Mouse (Mus musculus) forebrain, embryonic 14.5 days (tissue): ENCODE measurements at regions not wholly inside any gene's neighbourhood (a gene's known extent, or its start where the extent isn't known, plus 50 kb on each side); places are given as distances from the start of the nearest gene placed in this dataset.

Experiments
- ATAC-seq: fragments of 200-750 bp; cut with Nextera tagmentation; 2 replicates; pipeline ENCODE4 v1.8.0; 2017; ENCODE audit warnings: mild to moderate bottlenecking, moderate library complexity
- DNase-seq: peaks from one replicate; pipeline ENCODE4 v3.0.0-alpha.2; 2015; ENCODE audit warnings: low spot score
- H3K27ac ChIP-seq: fragments of 300-500 bp; sonication (generic); 2 replicates; pipeline ENCODE4 v1.5.1; 2014; ENCODE audit warnings: low read depth, mild to moderate bottlenecking, control low read depth, low read length, moderate library complexity
- H3K27me3 ChIP-seq: fragments of 300-500 bp; sonication (generic); replicated peaks from 2 replicates; pipeline ENCODE4 v1.6.1; 2014; ENCODE audit warnings: low read length, control low read depth, mixed read lengths; ENCODE audit not compliant: control insufficient read depth, insufficient read depth
- H3K36me3 ChIP-seq: fragments of 300-500 bp; sonication (generic); 2 replicates; pipeline ENCODE4 v1.6.1; 2014; ENCODE audit warnings: low read length, control low read depth; ENCODE audit not compliant: control insufficient read depth, insufficient read depth
- H3K4me1 ChIP-seq: fragments of 300-500 bp; sonication (generic); 2 replicates; pipeline ENCODE4 v1.6.1; 2014; ENCODE audit warnings: antibody characterized with exemption, low read length, control low read depth; ENCODE audit not compliant: control insufficient read depth, insufficient read depth
- H3K4me2 ChIP-seq: fragments of 300-500 bp; sonication (generic); 2 replicates; pipeline ENCODE4 v1.6.1; 2014; ENCODE audit warnings: mild to moderate bottlenecking, control low read depth, low read length
- H3K4me3 ChIP-seq: fragments of 300-500 bp; sonication (generic); 2 replicates; pipeline ENCODE4 v1.5.1; 2014; ENCODE audit warnings: low read depth, low read length, control low read depth
- H3K9ac ChIP-seq: fragments of 300-500 bp; sonication (generic); 2 replicates; pipeline ENCODE4 v1.6.1; 2014; ENCODE audit warnings: mild to moderate bottlenecking, low read length, control low read depth, moderate library complexity
- H3K9me3 ChIP-seq: fragments of 300-500 bp; sonication (generic); replicated peaks from 2 replicates; pipeline ENCODE4 v1.6.1; 2016; ENCODE audit warnings: low read length, control low read depth, mixed read lengths; ENCODE audit not compliant: control insufficient read depth
- WGBS: fragments of 180-500 bp; shearing (Covaris S2); extraction: QIAGEN DNeasy Blood & Tissue Kit; methylation state at CpG from one replicate; pipeline ENCODE4 v1.1.7; 2014; 5-methylcytosine and 5-hydroxymethylcytosine counted together

GRCm38 (mm10) chr11:42754481-42755272 lies 280.9 kb upstream of the Gm9972 start:
- Histone ChIP-seq H3K9me3 (no peaks in the 10 kb centered on the region), H3K4me2 (no peak overlapping the region), H3K4me3 (no peak overlapping the region), H3K9ac (no peak overlapping the region), H3K4me1 (no peaks in the 10 kb centered on the region), H3K36me3 (no peaks in the 10 kb centered on the region), H3K27ac (no peak overlapping the region), H3K27me3 (no peaks in the 10 kb centered on the region)
- ATAC-seq, result no peak
- WGBS, result 56% methylated on average over 6 of the region's 6 CpGs
- peak; percentile 8 for DNase-seq

GRCm38 (mm10) chr11:42755415-42755814 lies 280.1 kb upstream of the Gm9972 start:
- Histone ChIP-seq H3K27ac (no peak overlapping the region), H3K27me3 (no peaks in the 10 kb centered on the region), H3K9me3 (no peaks in the 10 kb centered on the region), H3K4me2 (no peak overlapping the region), H3K36me3 (no peaks in the 10 kb centered on the region), H3K4me3 (no peak overlapping the region), H3K9ac (no peak overlapping the region), H3K4me1 (no peaks in the 10 kb centered on the region)
- DNase-seq (no peak), ATAC-seq (no peak)
- 51% methylated on average over 4 of the region's 4 CpGs for WGBS

- H3K4me3 ChIP-seq, result no peak overlapping the region
- no peaks in the 10 kb centered on the region for H3K36me3 ChIP-seq
- ATAC-seq (no peak), DNase-seq (no peak)
- no peak overlapping the region for H3K9ac ChIP-seq
- no peak overlapping the region for H3K27ac ChIP-seq
- H3K9me3 ChIP-seq, result no peaks in the 10 kb centered on the region
- H3K4me1 ChIP-seq, result no peaks in the 10 kb centered on the region
- H3K4me2 ChIP-seq, result no peak overlapping the region
- no peaks in the 10 kb centered on the region for H3K27me3 ChIP-seq
These were observed 270.3 kb upstream of the Gm9972 start for GRCm38 (mm10) chr11:42765213-42765612.

GRCm38 (mm10) chr11:42775074-42775676 lies 260.4 kb upstream of the Gm9972 start:
- Histone ChIP-seq H3K27ac (no peak overlapping the region), H3K4me1 (peaks cover 5% of the 10 kb centered on the region; the same call in 1 of the 2 replicates), H3K9me3 (no peaks in the 10 kb centered on the region), H3K9ac (no peak overlapping the region), H3K36me3 (no peaks in the 10 kb centered on the region), H3K4me2 (no peak overlapping the region), H3K27me3 (no peaks in the 10 kb centered on the region), H3K4me3 (no peak overlapping the region)
- DNase-seq (peak; percentile 58), ATAC-seq (peak; percentile 77; the same call in 1 of the 2 replicates)
- WGBS, result 27% methylated on average over 4 of the region's 4 CpGs

GRCm38 (mm10) chr11:42811487-42811886 lies 224.1 kb upstream of the Gm9972 start:
- no peak overlapping the region for H3K9ac ChIP-seq
- H3K36me3 ChIP-seq, result no peaks in the 10 kb centered on the region
- no peak overlapping the region for H3K4me2 ChIP-seq
- no peaks in the 10 kb centered on the region for H3K9me3 ChIP-seq
- no peak overlapping the region for H3K4me3 ChIP-seq
- ATAC-seq, result no peak
- H3K27ac ChIP-seq, result no peak overlapping the region
- DNase-seq, result no peak
- H3K27me3 ChIP-seq, result no peaks in the 10 kb centered on the region
- H3K4me1 ChIP-seq, result no peaks in the 10 kb centered on the region
- WGBS, result 89% methylated on average over 1 of the region's 1 CpGs

GRCm38 (mm10) chr11:42815753-42816152 lies 219.8 kb upstream of the Gm9972 start:
- H3K9me3 ChIP-seq, result no peaks in the 10 kb centered on the region
- no peaks in the 10 kb centered on the region for H3K36me3 ChIP-seq
- WGBS, result 88% methylated on average over 2 of the region's 2 CpGs
- no peaks in the 10 kb centered on the region for H3K4me1 ChIP-seq
- no peak for DNase-seq
- no peak overlapping the region for H3K4me2 ChIP-seq
- no peak overlapping the region for H3K4me3 ChIP-seq
- H3K27me3 ChIP-seq, result no peaks in the 10 kb centered on the region
- H3K27ac ChIP-seq, result no peak overlapping the region
- no peak overlapping the region for H3K9ac ChIP-seq
- no peak for ATAC-seq

- H3K4me2 ChIP-seq, result no peak overlapping the region
- no peak for ATAC-seq
- no peak overlapping the region for H3K9ac ChIP-seq
- no peak overlapping the region for H3K27ac ChIP-seq
- no peaks in the 10 kb centered on the region for H3K4me1 ChIP-seq
- 53% methylated on average over 1 of the region's 1 CpGs for WGBS
- DNase-seq, result no peak
- H3K36me3 ChIP-seq, result no peaks in the 10 kb centered on the region
- H3K9me3 ChIP-seq, result no peaks in the 10 kb centered on the region
- no peak overlapping the region for H3K4me3 ChIP-seq
- H3K27me3 ChIP-seq, result no peaks in the 10 kb centered on the region
These were observed 212.7 kb upstream of the Gm9972 start for GRCm38 (mm10) chr11:42822835-42823234.

- ATAC-seq (no peak), DNase-seq (no peak)
- Histone ChIP-seq H3K27ac (no peak overlapping the region), H3K36me3 (no peaks in the 10 kb centered on the region), H3K9me3 (no peaks in the 10 kb centered on the region), H3K4me2 (no peak overlapping the region), H3K9ac (no peak overlapping the region), H3K4me3 (no peak overlapping the region), H3K4me1 (no peaks in the 10 kb centered on the region), H3K27me3 (no peaks in the 10 kb centered on the region)
- WGBS, result 89% methylated on average over 1 of the region's 1 CpGs
These were observed 189.8 kb upstream of the Gm9972 start for GRCm38 (mm10) chr11:42845795-42846194.

- DNase-seq, result no peak
- H3K9ac ChIP-seq, result no peak overlapping the region
- H3K36me3 ChIP-seq, result no peaks in the 10 kb centered on the region
- H3K27me3 ChIP-seq, result no peaks in the 10 kb centered on the region
- H3K4me3 ChIP-seq, result no peak overlapping the region
- H3K27ac ChIP-seq, result no peak overlapping the region
- H3K4me2 ChIP-seq, result no peak overlapping the region
- H3K4me1 ChIP-seq, result no peaks in the 10 kb centered on the region
- H3K9me3 ChIP-seq, result no peaks in the 10 kb centered on the region
- ATAC-seq, result no peak
- WGBS, result 85% methylated on average over 4 of the region's 4 CpGs
These were observed 181.1 kb upstream of the Gm9972 start for GRCm38 (mm10) chr11:42854411-42854810.
